Mouse (Mus musculus): ENCODE measurements around the gene Ripor3.
A peak's percentile ranks its signal among the peaks of the same experiment; 100 is the strongest.

Ripor3 gene

GRCm38 (mm10) chr2:168031842-168032241 lies 21.4 kb upstream of the Ripor3 start:
- no peak for DNase-seq (ENCODE audit: low spot score)

GRCm38 (mm10) chr2:168028376-168028775 lies 18.0 kb upstream of the Ripor3 start:
- no peak for DNase-seq (ENCODE audit: low spot score)

DNA sequence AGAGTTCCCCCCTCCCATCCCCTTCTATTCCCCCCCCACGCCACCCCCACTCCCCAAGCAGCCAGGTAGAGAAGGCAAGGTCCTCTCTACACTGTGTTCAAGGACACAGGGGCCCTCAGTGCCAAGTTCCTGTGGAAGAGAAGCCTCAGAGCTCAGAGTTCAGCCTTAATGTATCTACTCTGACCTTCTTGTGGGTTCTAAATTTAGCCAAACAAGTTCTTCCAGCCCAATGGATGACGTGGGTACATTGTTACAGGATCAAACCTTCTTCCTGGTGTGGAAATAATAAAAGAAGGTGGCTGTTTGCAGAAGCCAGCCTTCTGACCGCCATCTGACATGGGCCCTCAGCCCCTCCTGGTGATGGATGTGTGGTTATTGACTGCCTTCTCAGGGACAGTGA lies 16.0 kb upstream of the Ripor3 start:
- DNase-seq (ENCODE audit: low spot score), result no peak

- no peak for DNase-seq (ENCODE audit: low spot score)
These were observed 15.5 kb upstream of the Ripor3 start for GRCm38 (mm10) chr2:168025882-168026281.

GRCm38 (mm10) chr2:168025174-168025573 lies 14.8 kb upstream of the Ripor3 start:
- DNase-seq (ENCODE audit: low spot score), result peak; percentile 53

GRCm38 (mm10) chr2:168023763-168024402 lies 13.5 kb upstream of the Ripor3 start:
- DNase-seq (ENCODE audit: low spot score), result no peak

DNA sequence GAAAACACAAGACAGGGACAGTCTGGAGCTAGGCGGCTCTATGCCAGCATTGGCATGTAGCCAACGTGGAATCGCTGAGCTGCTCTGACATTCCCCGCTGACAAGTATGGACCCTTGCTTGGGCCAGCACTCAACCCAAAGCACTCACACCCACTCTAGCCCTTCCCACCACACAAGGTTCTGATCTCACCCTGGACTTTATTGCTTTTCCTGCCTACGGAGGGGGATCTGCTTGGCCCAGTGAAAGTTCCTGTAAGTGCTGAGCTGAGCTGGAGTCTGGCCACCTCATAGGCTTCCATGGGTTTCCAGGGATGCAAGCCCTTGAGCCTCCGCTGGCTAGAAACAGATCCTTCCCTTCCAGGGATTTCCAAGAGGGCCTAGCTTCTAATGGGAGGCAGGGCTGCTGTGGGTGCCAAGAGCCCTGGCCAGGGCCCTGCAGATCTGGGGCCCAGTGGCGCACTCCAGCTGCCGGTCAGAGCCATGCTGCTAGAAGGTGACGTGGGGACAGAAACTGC lies 8.8 kb upstream of the Ripor3 start:
- peak; percentile 56 for DNase-seq (ENCODE audit: low spot score)

DNA sequence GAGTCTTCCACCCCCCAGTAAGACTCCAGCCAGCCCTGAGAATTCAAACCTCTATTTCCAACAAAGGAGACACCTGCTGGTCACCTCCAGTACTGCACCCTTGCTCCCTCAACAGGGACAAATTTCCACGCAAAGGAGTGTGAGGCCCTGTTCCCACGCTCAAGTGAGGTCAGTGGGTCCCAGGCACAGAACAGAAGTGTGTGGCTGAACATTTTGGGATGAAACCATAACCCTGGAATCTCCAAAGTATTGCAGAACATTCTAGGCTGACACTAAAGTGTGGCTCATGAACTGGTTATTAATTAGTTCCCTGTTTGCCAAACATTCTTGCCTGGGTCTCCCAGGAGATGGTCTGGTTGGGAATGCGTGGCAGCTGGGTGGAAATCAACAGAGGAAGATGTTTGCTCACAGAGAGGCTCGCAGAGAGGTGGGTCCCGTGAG lies 6.6 kb upstream of the Ripor3 start:
- peak; percentile 83 for DNase-seq (ENCODE audit: low spot score)

DNA sequence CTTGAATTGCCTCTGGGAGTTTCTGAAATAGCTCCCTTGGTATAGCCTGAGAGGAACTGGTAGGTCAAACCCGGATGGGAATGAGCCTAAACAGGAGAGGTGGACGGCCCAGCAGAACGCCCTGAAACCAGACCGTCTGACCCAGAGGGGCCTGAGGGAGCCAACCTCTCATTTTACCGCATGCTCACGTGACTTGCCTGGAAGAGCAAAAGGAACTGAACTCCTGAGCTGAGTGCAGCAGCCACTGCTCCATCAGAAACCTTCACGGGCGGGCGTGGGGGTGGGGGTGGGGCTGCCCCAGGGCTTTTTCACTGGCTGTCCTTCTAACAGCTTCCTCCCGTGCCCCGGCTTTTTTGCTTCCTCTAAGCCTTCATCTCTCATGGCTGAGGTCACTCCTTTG lies 475 bp upstream of the Ripor3 start:
- no peak for DNase-seq (ENCODE audit: low spot score)

GRCm38 (mm10) chr2:168008132-168008531 lies 2.3 kb downstream of the Ripor3 start:
- no peak for DNase-seq (ENCODE audit: low spot score)

GRCm38 (mm10) chr2:168006489-168006888 lies 3.9 kb downstream of the Ripor3 start:
- DNase-seq (ENCODE audit: low spot score), result no peak

GRCm38 (mm10) chr2:168005616-168006015 lies 4.8 kb downstream of the Ripor3 start:
- no peak for DNase-seq (ENCODE audit: low spot score)

DNA sequence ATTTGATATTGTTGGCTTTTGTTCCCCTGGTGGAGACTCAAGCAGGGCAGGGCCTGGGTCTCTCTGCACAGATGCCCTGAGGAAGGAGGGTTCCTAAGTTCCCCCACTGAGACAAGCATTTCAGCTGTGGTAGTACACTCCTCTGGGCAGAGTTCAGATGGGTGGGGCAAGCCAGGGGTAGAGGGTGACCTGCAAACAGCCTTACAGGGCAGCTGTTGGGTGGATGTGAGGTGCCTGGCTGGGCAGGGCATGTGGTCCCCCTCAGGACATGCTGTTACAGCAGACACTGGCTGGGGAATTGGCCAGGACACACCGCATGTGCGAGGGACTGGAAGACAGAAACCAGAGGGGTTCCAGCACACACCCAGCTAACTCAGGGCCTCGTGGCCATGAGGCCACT lies 5.4 kb downstream of the Ripor3 start:
- no peak for DNase-seq (ENCODE audit: low spot score)

GRCm38 (mm10) chr2:168004369-168004768 lies 6.0 kb downstream of the Ripor3 start:
- DNase-seq (ENCODE audit: low spot score), result no peak

DNA sequence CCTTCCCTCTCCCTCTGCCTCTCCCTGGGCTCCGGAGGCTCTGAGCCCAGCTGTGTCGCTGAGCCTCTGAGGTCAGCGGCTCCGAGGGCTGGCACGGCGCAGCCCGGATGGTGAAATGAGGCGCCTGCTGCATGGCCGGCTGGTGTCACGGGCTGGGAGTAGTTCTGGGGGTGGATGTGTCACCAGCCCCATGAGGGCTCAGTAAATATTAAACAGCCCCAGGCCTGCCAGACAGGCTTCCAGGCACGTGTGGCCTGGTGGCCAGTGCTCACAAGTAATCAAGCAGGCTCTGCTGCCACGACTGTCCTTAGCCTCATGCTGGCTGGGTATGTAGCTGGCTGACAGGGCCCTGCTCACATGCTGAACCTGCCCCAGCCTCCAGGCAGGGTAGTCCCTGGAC lies 7.0 kb downstream of the Ripor3 start:
- no peak for DNase-seq (ENCODE audit: low spot score)

DNA sequence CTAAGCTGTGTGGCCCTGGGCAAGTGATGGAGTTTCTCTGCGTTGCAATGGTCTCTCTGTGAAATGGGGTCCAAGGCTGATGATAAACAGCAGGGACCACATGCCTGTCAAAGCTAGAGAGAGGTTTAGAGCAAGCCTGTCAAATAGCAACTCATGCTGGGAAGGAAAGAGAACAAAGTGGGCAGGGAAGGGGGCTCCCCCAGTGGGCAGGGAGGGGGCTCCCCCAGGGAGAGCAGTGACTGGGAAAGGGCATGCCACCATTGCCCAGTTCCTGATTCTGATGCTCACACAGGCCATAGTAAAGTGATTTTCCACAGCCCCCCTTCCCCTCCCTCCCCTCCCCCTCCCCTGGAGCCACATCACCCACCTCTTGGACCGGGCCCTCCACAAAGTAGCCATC lies 7.5 kb downstream of the Ripor3 start:
- DNase-seq (ENCODE audit: low spot score), result no peak

- DNase-seq (ENCODE audit: low spot score), result no peak
These were observed 8.2 kb downstream of the Ripor3 start for GRCm38 (mm10) chr2:168002188-168002587.

GRCm38 (mm10) chr2:167999145-167999743 lies 11.2 kb downstream of the Ripor3 start:
- no peak for DNase-seq (ENCODE audit: low spot score)

GRCm38 (mm10) chr2:167997562-167997961 lies 12.9 kb downstream of the Ripor3 start:
- no peak for DNase-seq (ENCODE audit: low spot score)

GRCm38 (mm10) chr2:167996672-167997215 lies 13.7 kb downstream of the Ripor3 start:
- DNase-seq (ENCODE audit: low spot score), result no peak

GRCm38 (mm10) chr2:167995870-167996635 lies 14.4 kb downstream of the Ripor3 start:
- DNase-seq (ENCODE audit: low spot score), result no peak

DNA sequence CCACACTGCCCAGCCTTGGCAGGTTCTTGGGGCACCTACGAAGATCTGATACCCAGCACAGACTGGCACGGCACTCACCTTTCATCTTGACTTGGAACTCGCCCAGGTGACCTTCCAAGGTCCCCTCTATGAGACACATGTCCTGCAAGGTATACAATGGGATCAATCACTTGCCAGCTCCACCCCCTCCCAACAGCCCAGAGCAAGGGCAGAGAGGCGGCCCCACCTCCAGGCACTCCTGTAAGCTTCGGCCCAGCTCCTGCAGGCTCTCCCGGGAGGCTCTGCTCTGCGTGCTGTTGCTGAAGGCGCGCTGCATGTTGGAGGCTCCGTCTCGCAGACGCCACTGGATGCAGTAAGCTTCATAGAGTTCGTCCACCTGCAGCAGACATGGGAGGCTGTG lies 17.2 kb downstream of the Ripor3 start:
- no peak for DNase-seq (ENCODE audit: low spot score)

GRCm38 (mm10) chr2:167989310-167989709 lies 21.1 kb downstream of the Ripor3 start:
- DNase-seq (ENCODE audit: low spot score), result peak; percentile 51
